Comparison of ENCODE assay signal across 11 mouse cellular contexts in the genomic region with DNA sequence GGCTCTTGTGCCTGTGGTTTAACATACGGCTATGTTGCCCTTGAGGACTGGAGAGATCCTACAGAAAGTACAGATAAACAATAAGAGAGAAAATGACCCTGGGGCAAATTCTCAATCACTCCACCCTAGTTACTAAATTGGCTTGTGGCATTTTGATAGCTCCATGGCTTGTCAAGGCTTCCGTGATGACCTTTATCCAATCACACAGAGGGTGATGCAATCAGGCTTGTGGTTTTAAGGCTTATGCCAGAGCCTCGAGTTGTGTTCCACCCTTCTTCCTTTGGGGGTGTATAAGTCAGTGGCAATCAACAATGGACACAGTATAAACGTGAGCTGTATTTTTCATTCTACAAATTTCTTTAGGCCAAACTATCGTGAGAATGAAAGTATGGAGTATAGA.
DNase-seq lines count a peak whose midpoint lies in the region; TF ChIP-seq lines count a peak whose summit lies in the region.
"Had no signal": no experiment of that assay in that cellular context is flagged by ENCODE, and none has a peak within 500 bp of the region (broad histone marks: within the 10 kb centered on the region; RNA-seq: fewer than 3 reads in every experiment).

No protein-coding gene starts in this region.

- DNase-seq in lung, adult 2 months: peak; percentile 4
- DNase-seq in lung, postnatal 4 days: no peak
- DNase-seq in R1 (ENCODE audit: low read depth, low spot score): peak; percentile 1
- peak; percentile 20 to 70 for DNase-seq in adrenal gland, postnatal 36 days
- DNase-seq in skeletal muscle tissue, adult 2 months (ENCODE audit: low read depth, low spot score): peak; percentile 10
- DNase-seq in right cerebral cortex, postnatal 25 days: no peak
- no peak for DNase-seq in kidney, postnatal 25 days
- DNase-seq: kidney, adult 2 months; liver had no signal

- no peak for TF ChIP-seq POLR2A in lung, adult 2 months (IDR thresholded peaks at IDR 0.05; ENCODE audit: borderline replicate concordance, extremely low read depth, low read depth, low read length)

- no peak for TF ChIP-seq CTCF in lung, adult 2 months (IDR thresholded peaks at IDR 0.05; ENCODE audit: insufficient read depth, low read length)

- H3K4me1 ChIP-seq in lung, adult 2 months (ENCODE audit: control insufficient read depth, insufficient read depth, low read length): peaks cover 4% of the 10 kb centered on the region; the same call in 1 of the 2 replicates
- H3K4me1 ChIP-seq: heart, embryonic 10.5 days; hindbrain, embryonic 13.5 days had no signal

- 47% methylated on average over 5 of the region's 5 CpGs for WGBS in lung, adult 2 months

- no peak overlapping the region for H3K4me3 ChIP-seq in lung, adult 2 months (replicated peaks; ENCODE audit: extremely low read depth, low read depth, low read length)
- H3K4me3 ChIP-seq: heart, embryonic 10.5 days; hindbrain, embryonic 13.5 days had no signal

Comparison
In these comparisons a context has a peak if more than half of its experiments do, and no peak if none do; other contexts are left out.
1. DNase-seq: peak in lung, adult 2 months (single experiment), R1 (single experiment), adrenal gland, postnatal 36 days (2 of 2) and skeletal muscle tissue, adult 2 months (single experiment); none in lung, postnatal 4 days (0 of 2), right cerebral cortex, postnatal 25 days (single experiment) and kidney, postnatal 25 days (0 of 2).